Mouse (Mus musculus) ES-E14 (cell line): ENCODE data around the gene Scel. TPM values are rescaled to one million over a fixed set of nuclear protein-coding genes. Genes with fewer than 3 reads are reported as not detected.
"Not testable (repeated sequence)": the region's sequence is repeated elsewhere in the genome, so short reads cannot be mapped to it uniquely, and the experiment has no call there.

Source experiments
- DNase-seq: peaks from one replicate; pipeline ENCODE4 v3.0.0-alpha.2; 2013; ENCODE audit warnings: low read depth, low spot score
- H3K27ac ChIP-seq: 2 replicates; pipeline ENCODE4 v1.5.1; 2012; ENCODE audit warnings: low read depth, mild to moderate bottlenecking, low read length, moderate library complexity, mixed read lengths; ENCODE audit not compliant: poor library complexity, insufficient read depth, severe bottlenecking
- H3K36me3 ChIP-seq: 2 replicates; pipeline ENCODE4 v1.6.1; 2012; ENCODE audit warnings: mild to moderate bottlenecking, low read length, moderate library complexity, mixed read lengths; ENCODE audit not compliant: control insufficient read depth, poor library complexity, insufficient read depth, severe bottlenecking
- H3K4me1 ChIP-seq, 2 experiments: fragments of 150-350 bp in 1 of 2; sonication (generic) in 1 of 2; 2 replicates each; pipeline ENCODE4 v1.6.1; 2012; ENCODE audit warnings: low read length in 2 of 2, mild to moderate bottlenecking in 1 of 2, mixed read lengths in 1 of 2; ENCODE audit not compliant: control insufficient read depth in 2 of 2, insufficient read depth in 2 of 2, poor library complexity in 1 of 2
- H3K4me3 ChIP-seq, 2 experiments: fragments of 150-350 bp in 1 of 2; sonication (generic) in 1 of 2; 2 replicates each; pipeline ENCODE4 v1.5.1; 2012; ENCODE audit warnings: low read length in 2 of 2, low read depth in 1 of 2, mild to moderate bottlenecking in 1 of 2, mixed read lengths in 1 of 2; ENCODE audit not compliant: insufficient read depth in 1 of 2, poor library complexity in 1 of 2, severe bottlenecking in 1 of 2
- H3K9ac ChIP-seq: 2 replicates; pipeline ENCODE4 v1.6.1; 2012; ENCODE audit warnings: low read depth, mild to moderate bottlenecking, low read length, mixed read lengths; ENCODE audit not compliant: poor library complexity, insufficient read depth, severe bottlenecking
- H3K9me3 ChIP-seq: fragments of 150-350 bp; sonication (generic); 2 replicates; pipeline ENCODE4 v1.6.1; 2012; ENCODE audit warnings: low read depth, mild to moderate bottlenecking, low read length; ENCODE audit not compliant: control insufficient read depth, insufficient read depth
- CHD2 ChIP-seq: IDR thresholded peaks from 2 replicates; pipeline ENCODE4 v1.6.1; 2014; ENCODE audit warnings: mild to moderate bottlenecking, low read depth, low read length, inconsistent platforms
- HCFC1 ChIP-seq: IDR thresholded peaks from 2 replicates; pipeline ENCODE4 v1.6.1; 2012; ENCODE audit warnings: low read length, inconsistent platforms, borderline replicate concordance; ENCODE audit not compliant: insufficient read depth
- MAFK ChIP-seq: IDR thresholded peaks from 2 replicates; pipeline ENCODE4 v1.6.1; 2014; ENCODE audit warnings: mild to moderate bottlenecking, low read depth, low read length, inconsistent platforms; ENCODE audit not compliant: insufficient read depth
- ZC3H11A ChIP-seq: IDR thresholded peaks from 2 replicates; pipeline ENCODE4 v1.6.1; 2012; ENCODE audit warnings: low read depth, mild to moderate bottlenecking, inconsistent platforms, low read length, borderline replicate concordance
- ZNF384 ChIP-seq: IDR thresholded peaks from 2 replicates; pipeline ENCODE4 v1.6.1; 2012; ENCODE audit warnings: low read depth, low read length, inconsistent platforms
- in situ Hi-C, 2 experiments: fragments of 600-800 bp; cut with MboI; formaldehyde crosslinking; loops; one replicate each; pipeline ENCODE4 v1.15.1; 2025; ENCODE audit warnings: low sequenced_read_pairs in 2 of 2, inconsistent platforms in 1 of 2; ENCODE audit not compliant: unreplicated experiment in 2 of 2
- total RNA-seq: library from RNA; depleted of rRNA; stranded (reverse); fragments of 300-350 nt; gene quantifications from 2 replicates; pipeline ENCODE4 v1.2.3, GENCODE M21; 2012

Gene Scel
- total RNA-seq, 1 experiment: 0.49 TPM

GRCm38 (mm10) chr14:103471806-103472553 lies 41.2 kb upstream of the Scel start:
- in situ Hi-C loops: no loop called here
- Histone ChIP-seq H3K36me3 (no peaks in the 10 kb centered on the region), H3K4me1 (peaks cover 3 to 4% of the 10 kb centered on the region in 2 experiments; a peak in 2 of 4 replicates), H3K4me3 (no peak overlapping the region), H3K9me3 (no peaks in the 10 kb centered on the region), H3K9ac (no peak overlapping the region), H3K27ac (no peak overlapping the region)
- no peak for TF ChIP-seq HCFC1
- no peak for TF ChIP-seq MAFK
- no peak for TF ChIP-seq ZNF384
- no peak for TF ChIP-seq ZC3H11A
- DNase-seq: no peak

- no peak overlapping the region for H3K4me3 ChIP-seq
- H3K36me3 ChIP-seq: no peaks in the 10 kb centered on the region
- no peak for TF ChIP-seq MAFK
- no peak for TF ChIP-seq ZNF384
- TF ChIP-seq ZC3H11A: no peak
- TF ChIP-seq HCFC1: no peak
- no peak for TF ChIP-seq CHD2
- DNase-seq: no peak
- in situ Hi-C loops: no loop called here
- no peaks in the 10 kb centered on the region for H3K9me3 ChIP-seq
- no peak overlapping the region for H3K27ac ChIP-seq
- peaks cover 3 to 4% of the 10 kb centered on the region in 2 experiments; a peak in 2 of 4 replicates for H3K4me1 ChIP-seq
- no peak overlapping the region for H3K9ac ChIP-seq
These were observed 40.6 kb upstream of the Scel start for GRCm38 (mm10) chr14:103472554-103472905.

GRCm38 (mm10) chr14:103475312-103475711 lies 37.8 kb upstream of the Scel start:
- DNase-seq: no peak
- in situ Hi-C loops: no loop called here
- no peak overlapping the region for H3K4me3 ChIP-seq
- no peak for TF ChIP-seq MAFK
- TF ChIP-seq CHD2: no peak
- TF ChIP-seq HCFC1: no peak
- no peak for TF ChIP-seq ZC3H11A
- TF ChIP-seq ZNF384: no peak
- H3K36me3 ChIP-seq: no peaks in the 10 kb centered on the region
- H3K4me1 ChIP-seq: peaks cover 2 to 3% of the 10 kb centered on the region in 2 experiments; a peak in 2 of 4 replicates
- H3K27ac ChIP-seq: no peak overlapping the region
- H3K9ac ChIP-seq: no peak overlapping the region
- no peaks in the 10 kb centered on the region for H3K9me3 ChIP-seq

- H3K4me3 ChIP-seq, DNase-seq, H3K9me3 ChIP-seq, H3K4me1 ChIP-seq, H3K27ac ChIP-seq, H3K36me3 ChIP-seq, in situ Hi-C loops, H3K9ac ChIP-seq: not testable (repeated sequence)
These were observed 36.9 kb upstream of the Scel start for GRCm38 (mm10) chr14:103476232-103476631.

- Histone ChIP-seq H3K9ac (no peak overlapping the region), H3K9me3 (no peaks in the 10 kb centered on the region), H3K27ac (no peak overlapping the region), H3K4me1 (no peaks in the 10 kb centered on the region), H3K4me3 (no peak overlapping the region), H3K36me3 (no peaks in the 10 kb centered on the region)
- in situ Hi-C loops: no loop called here
- no peak for TF ChIP-seq MAFK
- DNase-seq: no peak
These were observed 35.9 kb upstream of the Scel start for GRCm38 (mm10) chr14:103477281-103477680.
